Mouse (Mus musculus): ENCODE measurements around the gene Cep95. TPM values are rescaled to one million over a fixed set of nuclear protein-coding genes. Genes with fewer than 3 reads are reported as not detected.
"Not testable (repeated sequence)": the region's sequence is repeated elsewhere in the genome, so short reads cannot be mapped to it uniquely, and the experiment has no call there.

The Cep95 gene
- polyA plus RNA-seq, 1 experiment from 2014 or later = 12.7 TPM

- H3K27me3 ChIP-seq (replicated peaks) = no peaks in the 10 kb centered on the region
- H3K27ac ChIP-seq = peak overlapping the region; percentile 99
- H3K9ac ChIP-seq = peak overlapping the region; percentile 99
- peaks cover 33% of the 10 kb centered on the region for H3K4me1 ChIP-seq
- H3K36me3 ChIP-seq = peaks cover 60% of the 10 kb centered on the region
- WGBS (ENCODE audit: insufficient replicate concordance) = under 1% methylated on average over 6 of the region's 6 CpGs
- H3K9me3 ChIP-seq (replicated peaks) = no peaks in the 10 kb centered on the region
- peak overlapping the region; percentile 83 for H3K4me3 ChIP-seq
- H3K4me2 ChIP-seq = peak overlapping the region; percentile 80
- no peak; the same call in 1 of the 2 replicates for ATAC-seq
Observed at GRCm38 (mm10) chr11:106789649-106790048, 597 bp downstream of the Cep95 start.

- H3K4me2 ChIP-seq = no peak overlapping the region
- H3K36me3 ChIP-seq = peaks cover 70% of the 10 kb centered on the region
- no peak overlapping the region for H3K27ac ChIP-seq
- no peaks in the 10 kb centered on the region for H3K27me3 ChIP-seq (replicated peaks)
- 66% methylated on average over 4 of the region's 4 CpGs for WGBS (ENCODE audit: insufficient replicate concordance)
- ATAC-seq = no peak
- no peak overlapping the region for H3K9ac ChIP-seq
- no peak overlapping the region for H3K4me3 ChIP-seq
- peaks cover 21% of the 10 kb centered on the region for H3K4me1 ChIP-seq
- 0 out of 2 replicates have a peak, but pooled peaks cover 4% of the 10 kb centered on the region for H3K9me3 ChIP-seq (replicated peaks)
Observed at GRCm38 (mm10) chr11:106793846-106794245, 4.8 kb downstream of the Cep95 start.

GRCm38 (mm10) chr11:106795679-106796078 is 6.6 kb downstream of the Cep95 start:
- 36% methylated on average over 9 of the region's 9 CpGs for WGBS (ENCODE audit: insufficient replicate concordance)
- no peak overlapping the region for H3K9ac ChIP-seq
- peak overlapping the region; percentile 55 for H3K27ac ChIP-seq
- H3K4me1 ChIP-seq = peaks cover 15% of the 10 kb centered on the region
- 0 out of 2 replicates have a peak, but pooled peaks have one; percentile 35 for ATAC-seq
- H3K36me3 ChIP-seq = peaks cover 88% of the 10 kb centered on the region
- no peaks in the 10 kb centered on the region for H3K27me3 ChIP-seq (replicated peaks)
- no peak overlapping the region for H3K4me2 ChIP-seq
- no peak overlapping the region for H3K4me3 ChIP-seq
- H3K9me3 ChIP-seq (replicated peaks) = 0 out of 2 replicates have a peak, but pooled peaks cover 4% of the 10 kb centered on the region

GRCm38 (mm10) chr11:106802069-106802627 is 13.1 kb downstream of the Cep95 start:
- no peak overlapping the region for H3K4me3 ChIP-seq
- no peak for ATAC-seq
- WGBS (ENCODE audit: insufficient replicate concordance) = 79% methylated on average over 10 of the region's 10 CpGs
- H3K27me3 ChIP-seq (replicated peaks) = no peaks in the 10 kb centered on the region
- H3K4me2 ChIP-seq = no peak overlapping the region
- H3K9me3 ChIP-seq (replicated peaks) = 0 out of 2 replicates have a peak, but pooled peaks cover 4% of the 10 kb centered on the region
- peaks cover 89% of the 10 kb centered on the region for H3K36me3 ChIP-seq
- H3K4me1 ChIP-seq = no peaks in the 10 kb centered on the region
- no peak overlapping the region for H3K27ac ChIP-seq
- H3K9ac ChIP-seq = no peak overlapping the region

- not testable (repeated sequence) for H3K9me3 ChIP-seq (replicated peaks); H3K4me1 ChIP-seq; ATAC-seq; H3K4me2 ChIP-seq; H3K4me3 ChIP-seq; H3K27me3 ChIP-seq (replicated peaks); H3K9ac ChIP-seq; H3K27ac ChIP-seq
- H3K36me3 ChIP-seq = peaks cover 84% of the 10 kb centered on the region
- 75% methylated on average over 1 of the region's 1 CpGs for WGBS (ENCODE audit: insufficient replicate concordance)
Observed at GRCm38 (mm10) chr11:106807442-106807841, 18.4 kb downstream of the Cep95 start.

- H3K4me1 ChIP-seq = no peaks in the 10 kb centered on the region
- no peaks in the 10 kb centered on the region for H3K9me3 ChIP-seq (replicated peaks)
- ATAC-seq = no peak
- 81% methylated on average over 7 of the region's 7 CpGs for WGBS (ENCODE audit: insufficient replicate concordance)
- peaks cover 96% of the 10 kb centered on the region for H3K36me3 ChIP-seq
- no peak overlapping the region for H3K4me3 ChIP-seq
- no peak overlapping the region for H3K4me2 ChIP-seq
- H3K9ac ChIP-seq = no peak overlapping the region
- H3K27me3 ChIP-seq (replicated peaks) = no peaks in the 10 kb centered on the region
- no peak overlapping the region for H3K27ac ChIP-seq
Observed at GRCm38 (mm10) chr11:106812410-106813136, 23.5 kb downstream of the Cep95 start.

GRCm38 (mm10) chr11:106814601-106815320 is 25.7 kb downstream of the Cep95 start:
- no peak for ATAC-seq
- Histone ChIP-seq H3K27me3 (replicated peaks) (no peaks in the 10 kb centered on the region), H3K4me2 (no peak overlapping the region), H3K9me3 (replicated peaks) (no peaks in the 10 kb centered on the region), H3K27ac (no peak overlapping the region), H3K36me3 (peaks cover 100% of the 10 kb centered on the region), H3K9ac (no peak overlapping the region), H3K4me1 (no peaks in the 10 kb centered on the region), H3K4me3 (no peak overlapping the region)
- 80% methylated on average over 14 of the region's 14 CpGs for WGBS (ENCODE audit: insufficient replicate concordance)

- peaks cover 98% of the 10 kb centered on the region for H3K36me3 ChIP-seq
- H3K4me2 ChIP-seq = no peak overlapping the region
- ATAC-seq = no peak
- no peaks in the 10 kb centered on the region for H3K9me3 ChIP-seq (replicated peaks)
- H3K27me3 ChIP-seq (replicated peaks) = no peaks in the 10 kb centered on the region
- H3K9ac ChIP-seq = no peak overlapping the region
- H3K4me3 ChIP-seq = no peak overlapping the region
- H3K27ac ChIP-seq = no peak overlapping the region
- WGBS (ENCODE audit: insufficient replicate concordance) = 84% methylated on average over 2 of the region's 2 CpGs
- H3K4me1 ChIP-seq = no peaks in the 10 kb centered on the region
Observed at GRCm38 (mm10) chr11:106815331-106815730, 26.3 kb downstream of the Cep95 start.

GRCm38 (mm10) chr11:106815761-106816160 is 26.7 kb downstream of the Cep95 start:
- no peaks in the 10 kb centered on the region for H3K27me3 ChIP-seq (replicated peaks)
- H3K4me1 ChIP-seq = no peaks in the 10 kb centered on the region
- WGBS (ENCODE audit: insufficient replicate concordance) = 76% methylated on average over 2 of the region's 2 CpGs
- H3K27ac ChIP-seq = no peak overlapping the region
- no peak overlapping the region for H3K4me3 ChIP-seq
- no peak for ATAC-seq
- H3K9me3 ChIP-seq (replicated peaks) = no peaks in the 10 kb centered on the region
- no peak overlapping the region for H3K9ac ChIP-seq
- no peak overlapping the region for H3K4me2 ChIP-seq
- peaks cover 98% of the 10 kb centered on the region for H3K36me3 ChIP-seq

- H3K4me1 ChIP-seq = no peaks in the 10 kb centered on the region
- no peak overlapping the region for H3K27ac ChIP-seq
- ATAC-seq = no peak
- peaks cover 97% of the 10 kb centered on the region for H3K36me3 ChIP-seq
- H3K9me3 ChIP-seq (replicated peaks) = no peaks in the 10 kb centered on the region
- no peak overlapping the region for H3K4me2 ChIP-seq
- H3K27me3 ChIP-seq (replicated peaks) = no peaks in the 10 kb centered on the region
- no peak overlapping the region for H3K9ac ChIP-seq
- 79% methylated on average over 7 of the region's 7 CpGs for WGBS (ENCODE audit: insufficient replicate concordance)
- H3K4me3 ChIP-seq = no peak overlapping the region
Observed at GRCm38 (mm10) chr11:106816316-106816715, 27.3 kb downstream of the Cep95 start.

- no peak for ATAC-seq
Observed at GRCm38 (mm10) chr11:106817156-106817555, 28.1 kb downstream of the Cep95 start.

GRCm38 (mm10) chr11:106817808-106818207 is 28.8 kb downstream of the Cep95 start:
- no peak overlapping the region for H3K27ac ChIP-seq
- H3K4me3 ChIP-seq = no peak overlapping the region
- no peaks in the 10 kb centered on the region for H3K4me1 ChIP-seq
- H3K4me2 ChIP-seq = no peak overlapping the region
- no peak overlapping the region for H3K9ac ChIP-seq
- peaks cover 93% of the 10 kb centered on the region for H3K36me3 ChIP-seq
- WGBS (ENCODE audit: insufficient replicate concordance) = 86% methylated on average over 6 of the region's 6 CpGs
- H3K27me3 ChIP-seq (replicated peaks) = no peaks in the 10 kb centered on the region
- ATAC-seq = no peak
- no peaks in the 10 kb centered on the region for H3K9me3 ChIP-seq (replicated peaks)

More at GRCm38 (mm10) chr11:106817156-106817555, 28.1 kb downstream of the Cep95 start:
- H3K9me3 ChIP-seq (replicated peaks) = no peaks in the 10 kb centered on the region
- peaks cover 93% of the 10 kb centered on the region for H3K36me3 ChIP-seq
- WGBS (ENCODE audit: insufficient replicate concordance) = 84% methylated on average over 3 of the region's 3 CpGs
- H3K9ac ChIP-seq = no peak overlapping the region
- H3K4me3 ChIP-seq = no peak overlapping the region
- H3K4me2 ChIP-seq = no peak overlapping the region
- H3K27me3 ChIP-seq (replicated peaks) = no peaks in the 10 kb centered on the region
- no peaks in the 10 kb centered on the region for H3K4me1 ChIP-seq
- H3K27ac ChIP-seq = no peak overlapping the region

All from liver, embryonic 12.5 days (tissue).